Mouse (Mus musculus) testis, adult 2 months (tissue): ENCODE measurements at regions not wholly inside any gene's neighbourhood (a gene's known extent, or its start where the extent isn't known, plus 50 kb on each side); places are given as distances from the start of the nearest gene placed in this dataset.

Source experiments
- CTCF ChIP-seq: fragments of 200-500 bp; IDR thresholded peaks from 2 replicates; pipeline ENCODE4 v1.5.1; 2012; ENCODE audit warnings: low read depth, mild to moderate bottlenecking, inconsistent platforms, low read length, moderate library complexity; ENCODE audit not compliant: control insufficient read depth, insufficient read depth, insufficient replicate concordance
- POLR2A ChIP-seq: fragments of 200-500 bp; IDR thresholded peaks from 2 replicates; pipeline ENCODE4 v1.6.1; 2012; ENCODE audit warnings: low read depth, mild to moderate bottlenecking, inconsistent platforms, low read length, moderate library complexity; ENCODE audit not compliant: control insufficient read depth

DNA sequence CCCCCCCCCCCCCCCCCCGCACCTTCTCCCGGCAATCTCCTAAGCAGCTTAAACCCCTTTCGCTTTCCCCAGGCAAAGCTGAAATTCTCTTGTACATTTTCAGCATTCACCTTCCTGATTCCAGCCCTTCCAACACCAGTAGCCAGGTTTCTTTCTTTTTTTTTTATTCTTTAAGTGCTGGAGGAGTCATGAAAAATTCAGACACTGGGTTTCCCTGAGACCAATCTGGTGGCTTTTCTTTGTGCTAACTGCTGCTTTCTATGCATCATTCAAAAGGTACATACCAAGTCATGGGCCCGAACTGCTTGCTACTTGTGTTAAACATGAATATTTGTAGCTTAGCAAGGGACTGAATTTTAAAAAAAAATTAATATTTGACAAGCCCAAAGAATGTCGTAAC is 99.7 kb downstream of the Zfp326 start:
- TF ChIP-seq POLR2A (no peak), CTCF (no peak)
